Mouse (Mus musculus) 416B (cell line): ENCODE measurements around the gene Nif3l1.

Experiments used
- DNase-seq: peaks from one replicate; pipeline ENCODE4 v3.0.0; 2011; ENCODE audit warnings: low read depth

The Nif3l1 gene

GRCm38 (mm10) chr1:58458175-58458574 lies 13.2 kb downstream of the Nif3l1 start:
- no peak for DNase-seq

- DNase-seq, result no peak
These were observed 13.9 kb downstream of the Nif3l1 start for GRCm38 (mm10) chr1:58458867-58459266.

- peak; percentile 12 for DNase-seq
These were observed 15.6 kb downstream of the Nif3l1 start for GRCm38 (mm10) chr1:58460566-58460965.

GRCm38 (mm10) chr1:58463935-58464334 lies 19.0 kb downstream of the Nif3l1 start:
- DNase-seq, result no peak

GRCm38 (mm10) chr1:58465042-58465441 lies 20.1 kb downstream of the Nif3l1 start:
- DNase-seq, result no peak

GRCm38 (mm10) chr1:58465561-58465960 lies 20.6 kb downstream of the Nif3l1 start:
- no peak for DNase-seq

GRCm38 (mm10) chr1:58475662-58476061 lies 30.7 kb downstream of the Nif3l1 start:
- no peak for DNase-seq

GRCm38 (mm10) chr1:58482647-58483046 lies 37.7 kb downstream of the Nif3l1 start:
- DNase-seq, result no peak

GRCm38 (mm10) chr1:58495603-58496002 lies 50.7 kb downstream of the Nif3l1 start:
- no peak for DNase-seq

- no peak for DNase-seq
These were observed 52.7 kb downstream of the Nif3l1 start for GRCm38 (mm10) chr1:58497678-58498077.

GRCm38 (mm10) chr1:58498758-58499157 lies 53.8 kb downstream of the Nif3l1 start:
- DNase-seq, result peak; percentile 18

GRCm38 (mm10) chr1:58503134-58503533 lies 58.2 kb downstream of the Nif3l1 start:
- DNase-seq, result no peak

GRCm38 (mm10) chr1:58503793-58504370 lies 58.9 kb downstream of the Nif3l1 start:
- DNase-seq, result peak; percentile 36

- DNase-seq, result peak; percentile 94
These were observed 59.8 kb downstream of the Nif3l1 start, which contains the start of gene Orc2 for GRCm38 (mm10) chr1:58504577-58505254. Gene Orc2, minus strand, starts transcription at chr1:58505109.

GRCm38 (mm10) chr1:58507249-58507648 lies 62.3 kb downstream of the Nif3l1 start:
- no peak for DNase-seq
